Mouse (Mus musculus) hindbrain, embryonic 14.5 days (tissue): Measurements from ENCODE around the gene Tmem181a. TPM values are rescaled to one million over a fixed set of nuclear protein-coding genes. Genes with fewer than 3 reads are reported as not detected.

Experiments used
- polyA plus RNA-seq: library from polyadenylated mRNA; unstranded; fragments of >200 nt; fragmentation: Nextera tagmentation; extraction: Ambion mirVana; gene quantifications from 2 replicates; pipeline ENCODE4 v1.2.1, GENCODE M21; 2014

Gene Tmem181a
- polyA plus RNA-seq, 1 experiment from 2014 or later = 59.6 TPM

Other genes with a start within 250 kb of the Tmem181a start
- gene Serac1, start 177.1 kb upstream of the Tmem181a start, polyA plus RNA-seq = 10.7 and 13.6 TPM in 2 replicates
- 204 and 214 TPM in 2 replicates for gene Gtf2h5, start 177.1 kb upstream of the Tmem181a start, polyA plus RNA-seq
- 164 and 177 TPM in 2 replicates for gene Tulp4, start 150.4 kb upstream of the Tmem181a start, polyA plus RNA-seq
- 51.3 and 51.5 TPM in 2 replicates for gene Dynlt1a, start 60.6 kb downstream of the Tmem181a start, polyA plus RNA-seq
- gene Dynlt1b, start 173.3 kb downstream of the Tmem181a start, polyA plus RNA-seq = 1,240 and 1,455 TPM in 2 replicates